Mouse (Mus musculus) 3134 (cell line): Measurements from ENCODE around the gene Lrp10.

Experiments
- DNase-seq: peaks from one replicate; pipeline ENCODE4 v3.0.0-alpha.2; 2011; ENCODE audit warnings: low spot score; ENCODE audit not compliant: insufficient read length; ENCODE audit errors: extremely low read depth

Lrp10 gene

GRCm38 (mm10) chr14:54472671-54473070, 8.7 kb downstream of the Lrp10 start:
- DNase-seq = no peak

GRCm38 (mm10) chr14:54474744-54475143, 10.8 kb downstream of the Lrp10 start:
- DNase-seq = no peak

- DNase-seq = no peak
Observed at GRCm38 (mm10) chr14:54475941-54476844, 12.3 kb downstream of the Lrp10 start, which contains the start of gene Rem2. Gene Rem2 (plus strand): TSS chr14:54476100.

- no peak for DNase-seq
Observed at GRCm38 (mm10) chr14:54477172-54477909, 13.4 kb downstream of the Lrp10 start.

GRCm38 (mm10) chr14:54479451-54479920, 15.5 kb downstream of the Lrp10 start:
- no peak for DNase-seq

- DNase-seq = no peak
Observed at GRCm38 (mm10) chr14:54480673-54481072, 16.7 kb downstream of the Lrp10 start.

GRCm38 (mm10) chr14:54481402-54481801, 17.5 kb downstream of the Lrp10 start:
- peak; percentile 79 for DNase-seq

GRCm38 (mm10) chr14:54482498-54482897, 18.6 kb downstream of the Lrp10 start:
- DNase-seq = no peak

- no peak for DNase-seq
Observed at GRCm38 (mm10) chr14:54485899-54486298, 22.0 kb downstream of the Lrp10 start.

GRCm38 (mm10) chr14:54487732-54488131, 23.8 kb downstream of the Lrp10 start:
- DNase-seq = no peak

GRCm38 (mm10) chr14:54488350-54488749, 24.4 kb downstream of the Lrp10 start:
- no peak for DNase-seq

GRCm38 (mm10) chr14:54492345-54493131, 28.6 kb downstream of the Lrp10 start:
- DNase-seq = peak; percentile 54

GRCm38 (mm10) chr14:54493236-54493635, 29.3 kb downstream of the Lrp10 start:
- DNase-seq = no peak

- DNase-seq = peak; percentile 39
Observed at GRCm38 (mm10) chr14:54494234-54494633, 30.3 kb downstream of the Lrp10 start.

- no peak for DNase-seq
Observed at GRCm38 (mm10) chr14:54496706-54497105, 32.8 kb downstream of the Lrp10 start.

- no peak for DNase-seq
Observed at GRCm38 (mm10) chr14:54499330-54499729, 35.4 kb downstream of the Lrp10 start.

GRCm38 (mm10) chr14:54501365-54501764, 37.4 kb downstream of the Lrp10 start:
- no peak for DNase-seq

- no peak for DNase-seq
Observed at GRCm38 (mm10) chr14:54503092-54503491, 39.2 kb downstream of the Lrp10 start.

- no peak for DNase-seq
Observed at GRCm38 (mm10) chr14:54509774-54510173, 45.8 kb downstream of the Lrp10 start.

- DNase-seq = no peak
Observed at GRCm38 (mm10) chr14:54516710-54517310, 52.9 kb downstream of the Lrp10 start.
